ENCODE assay signal across 11 mouse cellular contexts in the genomic region with DNA sequence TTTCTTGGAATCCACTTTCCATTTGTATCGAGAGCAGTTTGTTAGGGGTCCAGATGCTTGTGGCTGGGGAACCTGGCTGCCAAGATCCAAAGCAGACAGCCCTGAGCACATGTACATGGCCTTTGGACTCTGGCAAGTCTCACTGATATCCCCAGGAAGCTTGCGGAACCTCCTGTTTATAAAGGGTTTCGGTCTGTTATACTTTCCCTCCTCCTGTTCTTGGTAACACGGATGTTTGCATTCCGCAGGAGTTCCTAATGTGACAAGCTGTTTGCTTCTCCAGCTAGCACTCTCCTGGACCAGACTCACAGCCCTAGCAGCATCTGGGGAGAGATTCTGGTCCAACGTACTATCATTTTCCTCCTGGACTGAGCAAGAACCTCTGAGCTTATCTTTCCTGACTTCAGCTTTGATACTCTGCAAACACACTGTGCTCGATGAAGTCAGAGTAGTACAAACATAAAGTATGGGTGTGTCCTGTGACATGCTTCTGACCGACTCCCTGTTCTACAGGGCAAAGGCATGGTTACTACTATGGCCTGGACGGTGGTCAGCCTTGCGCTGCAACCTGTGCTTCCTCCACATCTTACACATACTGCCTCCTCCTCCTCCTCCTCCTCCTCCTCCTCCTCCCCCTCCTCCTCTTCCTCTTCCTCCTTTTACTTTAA. TPM values are rescaled to one million over a fixed set of nuclear protein-coding genes. Genes with fewer than 3 reads are reported as not detected.
DNase-seq lines count a peak whose midpoint lies in the region; ATAC-seq lines count a peak whose summit lies in the region.
"Had no signal": no experiment of that assay in that cellular context is flagged by ENCODE, and none has a peak within 500 bp of the region (broad histone marks: within the 10 kb centered on the region; RNA-seq: fewer than 3 reads in every experiment).

No protein-coding gene starts in this region.

- H3K4me2 ChIP-seq in lung, embryonic 16.5 days (ENCODE audit: low read depth, low read length): no peak overlapping the region
- H3K4me2 ChIP-seq: embryonic facial prominence, embryonic 13.5 days had no signal

- peaks cover 6% of the 10 kb centered on the region; the same call in 1 of the 2 replicates for H3K4me1 ChIP-seq in lung, embryonic 16.5 days (replicated peaks; ENCODE audit: control insufficient read depth, insufficient read depth, low read length)
- H3K4me1 ChIP-seq: embryonic facial prominence, embryonic 13.5 days had no signal

- H3K36me3 ChIP-seq in lung, embryonic 16.5 days (ENCODE audit: control insufficient read depth, insufficient read depth, low read length): no peaks in the 10 kb centered on the region
- H3K36me3 ChIP-seq: embryonic facial prominence, embryonic 13.5 days had no signal

- peak overlapping the region; percentile 65 for H3K27ac ChIP-seq in lung, embryonic 16.5 days (ENCODE audit: low read length)
- H3K27ac ChIP-seq: embryonic facial prominence, embryonic 13.5 days; layer of hippocampus, adult 2 months had no signal

- DNase-seq in urinary bladder, adult 18-20 months (ENCODE audit: low spot score in 2 of 2): peak; percentile 30 to 31
- no peak for DNase-seq in urinary bladder, postnatal 25 days (ENCODE audit: low spot score)
- peak; percentile 74 for DNase-seq in kidney, adult 9 months
- no peak for DNase-seq in layer of hippocampus, postnatal 25 days (ENCODE audit: extremely low spot score in 1 of 2, low spot score in 1 of 2)
- DNase-seq in frontal cortex, postnatal 14 days (ENCODE audit: low spot score in 2 of 2): no peak
- no peak for DNase-seq in frontal cortex, postnatal 36 days (ENCODE audit: low spot score in 2 of 2)
- no peak for DNase-seq in cerebellum, adult 11 months
- DNase-seq: gastrocnemius, postnatal 10 days had no signal

- no peak overlapping the region for H3K4me3 ChIP-seq in lung, embryonic 16.5 days (ENCODE audit: low read length)
- H3K4me3 ChIP-seq: embryonic facial prominence, embryonic 13.5 days; layer of hippocampus, adult 2 months had no signal

- 22% methylated on average over 10 of the region's 10 CpGs for WGBS in lung, embryonic 16.5 days

- peak; percentile 77 for ATAC-seq in lung, embryonic 16.5 days (ENCODE audit: low read depth)

- H3K9ac ChIP-seq in lung, embryonic 16.5 days (ENCODE audit: low read length): no peak overlapping the region
- H3K9ac ChIP-seq: embryonic facial prominence, embryonic 13.5 days had no signal

- H3K27me3 ChIP-seq in lung, embryonic 16.5 days (ENCODE audit: control insufficient read depth, insufficient read depth, low read depth, low read length): no peaks in the 10 kb centered on the region
- H3K27me3 ChIP-seq: embryonic facial prominence, embryonic 13.5 days had no signal

- no peaks in the 10 kb centered on the region for H3K9me3 ChIP-seq in lung, embryonic 16.5 days (ENCODE audit: control insufficient read depth, low read length)
- H3K9me3 ChIP-seq: embryonic facial prominence, embryonic 13.5 days had no signal

RNA-seq across cellular contexts. Expression of gene Lyve1, which starts 31.0 kb away (rescaled TPM):
- polyA plus RNA-seq in lung, embryonic 16.5 days (2015; fragmentation: Nextera tagmentation; extraction: Ambion mirVana): 67.3 and 72.5 TPM in 2 replicates
- 1 to 10 TPM in 1 of 2 experiments, under 1 TPM in 1; 0.85 to 1.5 TPM for total RNA-seq in layer of hippocampus, postnatal 25 days (2021)

RNA-seq across cellular contexts. Expression of gene Rnf141, which starts 49.8 kb away (rescaled TPM):
- polyA plus RNA-seq in lung, embryonic 16.5 days (2015; fragmentation: Nextera tagmentation; extraction: Ambion mirVana): 37.5 and 37.7 TPM in 2 replicates
- total RNA-seq in layer of hippocampus, postnatal 25 days (2021): 10 to 100 TPM; 74.9 to 81.6 TPM

Comparison
In these comparisons a context has a peak if more than half of its experiments do, and no peak if none do; other contexts are left out.
1. DNase-seq: peak in urinary bladder, adult 18-20 months (2 of 2) and kidney, adult 9 months (single experiment); none in urinary bladder, postnatal 25 days (single experiment), layer of hippocampus, postnatal 25 days (0 of 2), frontal cortex, postnatal 14 days (0 of 2), frontal cortex, postnatal 36 days (0 of 2) and cerebellum, adult 11 months (single experiment).